Mouse (Mus musculus): Measurements from ENCODE around the gene Snrpa. TPM values are rescaled to one million over a fixed set of nuclear protein-coding genes. Genes with fewer than 3 reads are reported as not detected.

Snrpa gene
- 100 to 1,000 TPM in 1 of 2 experiments, 10 to 100 TPM in 1; 97.9 to 109 TPM for total RNA-seq (2023)

DNA sequence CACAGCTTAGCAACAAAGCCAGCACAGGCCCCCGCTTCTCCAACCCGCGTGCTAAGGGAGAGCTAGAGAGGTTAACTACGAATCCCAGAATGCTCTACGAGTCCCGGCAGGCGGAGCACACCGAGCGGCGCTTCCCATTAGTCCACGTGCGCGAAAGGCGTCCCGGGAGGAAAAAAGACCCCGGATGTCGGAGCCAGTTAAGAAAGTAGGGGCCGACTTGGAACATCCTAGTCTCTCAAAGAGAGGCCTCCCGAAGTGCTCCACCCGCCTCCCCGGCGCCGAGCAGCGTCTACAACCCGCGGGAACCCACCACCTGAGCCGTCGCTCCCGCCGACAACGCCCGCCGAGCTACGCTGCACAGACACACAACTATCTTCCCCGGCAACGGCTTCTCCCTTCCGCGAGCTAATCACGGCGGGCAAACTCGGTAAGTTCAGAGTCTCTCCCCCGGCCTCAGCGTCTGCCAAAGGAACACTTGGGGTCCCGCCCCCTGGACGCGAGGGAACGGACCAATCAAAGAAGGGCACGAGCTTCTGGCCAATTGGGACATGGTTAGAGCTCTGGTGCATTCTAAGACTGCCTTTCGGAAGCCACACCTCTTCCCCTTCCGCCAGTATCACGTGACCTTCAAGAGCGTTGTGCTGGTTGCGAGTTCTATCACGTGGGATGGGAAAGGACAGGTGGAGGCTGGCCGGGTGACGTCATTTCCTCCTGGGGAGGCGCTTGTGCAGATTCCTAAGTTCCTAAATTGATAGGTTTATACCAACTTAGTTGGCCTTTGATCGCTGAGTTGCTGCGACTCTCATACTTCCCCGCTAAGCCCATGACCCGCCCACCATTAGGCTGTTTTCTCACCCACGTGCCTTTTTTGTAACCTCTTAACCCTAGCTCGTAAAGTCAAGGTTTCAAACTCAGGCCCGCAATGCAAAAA, at the start of gene Snrpa, which contains the start of gene BC024978:
Snrpa (minus strand) TSS at position 591 of the 931 bp plus-strand sequence.
BC024978 (plus strand) TSS at position 101 of the 931 bp plus-strand sequence.

DNA sequence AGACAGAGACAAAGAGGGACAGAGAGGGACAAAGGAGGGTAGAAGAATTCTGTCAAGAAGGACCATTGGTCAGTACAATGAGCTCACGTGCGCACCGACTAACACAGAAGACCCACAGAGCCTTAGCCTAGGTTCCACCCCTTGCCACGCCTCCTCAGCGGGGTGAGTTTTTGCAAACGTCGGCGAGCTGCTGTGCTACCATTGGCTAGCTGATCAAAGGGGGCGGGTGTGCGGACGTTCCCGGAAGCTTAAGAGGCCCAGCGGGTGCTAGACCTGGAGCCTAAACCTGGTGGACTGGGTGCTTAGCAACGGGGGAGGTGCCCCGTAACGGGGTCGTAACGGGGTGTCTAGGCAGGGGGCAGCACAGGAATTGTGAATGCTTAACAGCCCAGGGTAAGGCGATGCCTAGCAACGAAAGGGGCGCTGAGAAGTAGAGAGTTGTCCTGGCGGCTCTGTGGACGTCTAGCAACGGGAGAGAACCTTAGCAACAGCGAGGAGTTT, 36.8 kb upstream of the Snrpa start, which contains the start of gene Coq8b:
Coq8b (plus strand) TSS at position 243 of the 501 bp plus-strand sequence.

DNA sequence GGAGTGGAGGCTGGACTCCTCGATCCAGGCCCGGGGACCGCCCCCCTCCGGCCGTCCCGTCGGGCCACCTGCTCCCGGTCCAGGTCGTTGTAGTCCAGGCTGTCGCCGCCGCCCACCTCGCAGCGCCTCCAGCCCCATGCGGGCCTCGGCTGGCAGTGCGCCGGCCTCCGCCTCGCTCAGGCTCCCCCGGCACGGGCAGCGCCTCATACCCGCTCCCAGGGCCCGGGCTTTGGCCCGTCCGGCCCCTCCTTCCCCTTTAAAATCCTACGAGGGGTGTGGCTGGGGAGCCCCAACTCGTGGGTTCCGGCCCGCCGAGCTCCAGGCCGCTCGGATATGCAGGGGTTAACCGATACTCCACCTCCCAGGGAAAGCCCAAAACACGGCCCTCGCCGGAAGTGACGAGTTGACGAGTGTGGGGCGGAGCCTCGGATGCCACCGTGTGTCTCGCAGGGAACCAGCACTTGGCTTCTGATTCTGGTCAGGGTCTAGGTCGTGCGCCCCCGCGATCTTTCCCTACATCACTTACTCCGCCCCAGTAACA, 32.3 kb upstream of the Snrpa start, which contains the start of gene Itpkc:
Itpkc (minus strand) TSS at position 381 of the 541 bp plus-strand sequence.

DNA sequence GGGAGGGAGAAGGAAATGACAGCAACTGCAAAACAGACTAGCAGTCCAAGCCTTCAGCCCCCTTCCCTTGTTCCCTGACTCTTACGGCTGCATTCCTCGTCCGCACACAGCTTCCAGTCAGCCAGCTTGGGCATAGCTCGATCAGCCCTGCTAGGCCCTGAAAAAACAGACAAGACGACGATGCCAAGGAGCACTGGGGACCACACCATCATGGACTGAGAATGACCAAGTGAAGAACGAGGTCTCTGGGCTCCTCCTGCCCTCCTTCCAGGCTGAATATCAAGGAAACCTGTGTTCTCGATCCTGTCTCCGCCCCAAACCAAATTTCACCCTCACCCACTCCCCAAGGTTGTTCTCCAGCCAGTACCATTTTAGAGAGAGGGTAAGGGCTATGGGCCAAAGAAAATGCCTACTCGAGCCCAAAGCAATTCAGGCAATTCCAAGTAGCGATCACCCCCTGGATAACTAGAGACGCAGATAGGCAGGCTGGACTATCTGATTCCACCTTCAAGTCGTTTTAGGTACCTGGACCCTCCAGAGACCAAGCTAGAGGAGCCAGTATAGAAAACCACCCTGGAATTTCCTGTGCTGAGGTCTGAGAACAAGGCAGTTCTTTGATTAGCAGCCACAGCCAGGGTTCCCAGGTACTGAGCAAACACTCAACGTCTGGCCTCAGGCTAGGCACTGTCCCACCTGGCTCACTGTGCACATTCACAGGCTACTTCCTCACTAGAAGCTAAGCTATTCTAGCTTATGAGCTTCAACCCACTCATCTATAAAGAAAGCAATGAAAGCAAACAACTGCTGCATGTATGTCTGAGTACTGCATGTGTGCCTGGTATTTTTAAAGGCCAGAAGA, 15.0 kb downstream of the Snrpa start, which contains the start of the genes Gm21983 and Mia:
Gm21983 (minus strand) TSS at position 250 of the 859 bp plus-strand sequence.
Mia (minus strand) TSS at position 321 of the 859 bp plus-strand sequence.

DNA sequence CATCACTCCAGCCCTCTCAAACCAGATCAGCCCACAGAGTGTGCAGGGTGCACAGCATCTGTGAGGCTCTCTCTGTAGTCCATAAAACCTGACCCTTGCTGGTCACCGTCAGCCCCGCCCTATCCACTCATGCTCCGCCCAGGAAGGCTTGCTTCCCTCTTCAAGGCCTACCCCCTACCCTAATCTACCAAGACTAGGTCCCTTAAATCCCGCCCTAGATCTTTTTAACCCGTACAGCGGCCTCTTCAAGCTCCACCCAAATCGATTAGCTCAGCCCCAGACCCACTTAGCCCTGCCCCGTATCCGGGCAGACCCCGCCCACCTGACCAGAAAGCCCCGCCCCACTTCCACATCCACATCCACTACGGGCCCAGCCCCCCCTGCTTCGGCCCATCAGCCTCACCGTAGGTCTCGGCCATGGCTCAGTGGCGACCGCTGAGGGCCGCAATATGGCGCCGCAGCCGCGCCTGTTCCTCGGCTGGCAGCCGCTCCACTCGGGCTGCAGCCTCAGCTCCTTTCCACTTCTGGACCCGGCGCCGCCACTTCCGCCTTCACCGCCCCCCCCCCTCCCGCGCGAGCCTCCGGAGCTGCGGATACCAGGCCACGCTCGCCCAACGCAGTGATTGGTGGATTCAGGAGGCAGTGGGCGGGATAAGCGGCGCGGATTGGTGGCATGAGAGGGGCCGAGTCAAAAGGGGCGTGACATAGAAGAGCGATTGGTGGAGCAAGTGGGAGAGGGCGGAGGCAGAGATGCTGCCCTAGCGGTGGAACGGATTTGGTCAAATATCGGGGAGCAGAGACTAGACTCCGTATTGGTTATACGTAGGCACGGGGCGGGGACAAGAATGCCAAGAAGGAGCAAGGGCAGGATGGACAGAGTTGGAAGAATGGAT, 17.5 kb downstream of the Snrpa start, which contains the start of gene Rab4b:
Rab4b (minus strand) TSS at position 573 of the 893 bp plus-strand sequence.

DNA sequence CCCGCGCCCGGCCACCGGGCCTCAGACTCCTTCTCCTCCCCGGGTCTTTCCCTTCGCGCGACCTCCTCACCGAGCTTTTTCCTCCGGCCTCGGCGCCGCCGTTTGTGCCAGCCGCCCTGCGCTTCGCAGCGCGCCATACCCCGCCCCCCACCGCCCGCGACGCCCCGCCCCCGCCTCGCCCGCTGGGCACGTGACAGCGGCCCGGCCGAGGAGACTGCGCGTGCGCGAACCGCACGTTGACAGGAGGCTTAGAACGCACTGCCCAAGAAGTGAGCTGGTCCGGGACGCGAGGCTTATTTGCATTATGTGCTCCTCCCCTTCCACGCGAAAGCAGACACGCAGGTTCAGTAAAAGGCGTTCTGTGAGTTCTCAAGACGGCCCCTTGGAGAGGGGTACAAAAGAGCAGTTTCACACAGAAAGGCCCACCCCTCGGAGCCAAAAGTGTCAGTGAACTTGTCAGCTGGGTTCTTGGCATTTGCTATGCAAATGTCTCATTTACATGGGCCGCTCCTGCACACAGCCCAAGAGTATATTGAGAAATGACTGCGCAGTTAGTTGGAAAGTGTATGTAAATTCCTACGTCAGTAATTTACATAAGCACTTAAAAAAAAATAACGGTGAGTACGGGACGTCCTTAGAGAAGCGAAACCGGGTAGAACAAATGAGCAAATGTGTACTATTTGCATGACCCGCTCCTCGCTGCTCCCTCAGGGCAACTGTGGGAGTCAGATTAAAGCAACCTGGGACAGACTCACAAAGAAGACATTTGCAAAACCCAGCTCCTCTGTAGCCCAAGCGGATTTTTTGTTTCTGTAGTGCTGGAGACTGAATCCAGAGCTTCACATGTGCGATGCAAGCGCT, 29.2 kb downstream of the Snrpa start, which contains the start of gene Egln2:
Egln2 (minus strand) TSS at position 189 of the 861 bp plus-strand sequence.

DNA sequence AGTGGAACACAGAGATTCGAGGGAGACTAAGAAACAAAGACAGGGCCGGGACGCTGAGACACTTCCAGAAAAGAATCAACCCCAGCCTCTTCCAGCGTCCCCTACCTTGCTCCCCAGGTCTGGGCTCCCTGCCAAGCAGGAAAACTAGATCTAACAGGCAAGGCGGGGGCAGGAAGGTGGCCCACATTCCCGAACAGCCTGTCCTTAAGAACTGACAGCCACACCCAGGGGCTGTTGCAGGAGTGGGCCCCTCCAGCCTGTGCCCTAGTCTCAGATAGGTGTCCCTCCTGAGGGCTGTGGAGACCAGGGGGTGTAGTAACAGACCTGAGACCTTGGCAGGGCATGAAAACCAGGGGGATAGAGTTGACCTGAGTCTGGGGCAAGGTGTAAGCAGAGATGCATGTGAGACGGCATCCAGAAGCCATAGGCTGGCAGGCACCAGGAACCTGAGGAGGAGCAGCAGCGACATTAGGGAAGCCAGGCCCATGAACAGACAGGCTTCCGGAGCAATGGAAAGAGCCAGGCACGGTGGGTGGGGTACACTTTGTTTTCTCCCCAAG, 42.8 kb downstream of the Snrpa start, which contains the start of gene Cyp2t4:
Cyp2t4 (plus strand) TSS at position 510 of the 560 bp plus-strand sequence.

Other genes with a start within 250 kb of the Snrpa start
- gene Cyp2a12, start 167.2 kb downstream of the Snrpa start, total RNA-seq (2023) = not detected
- gene Cyp2f2, start 76.4 kb downstream of the Snrpa start, total RNA-seq (2023) = not detected
- gene Cyp2t4, start 42.6 kb downstream of the Snrpa start, total RNA-seq (2023) = not detected
- 100 to 1,000 TPM; 176 to 183 TPM for gene Egln2, start 29.5 kb downstream of the Snrpa start, total RNA-seq (2023)
- gene Rab4b, start 17.4 kb downstream of the Snrpa start, total RNA-seq (2023) = 100 to 1,000 TPM; 173 to 179 TPM
- gene Gm21983, start 15.2 kb downstream of the Snrpa start, total RNA-seq (2023) = not detected
- gene Mia, start 15.1 kb downstream of the Snrpa start, total RNA-seq (2023) = not detected
- 10 to 100 TPM; 15.1 to 15.3 TPM for gene BC024978, start 490 bp downstream of the Snrpa start, total RNA-seq (2023)
- gene Itpkc, start 32.4 kb upstream of the Snrpa start, total RNA-seq (2023) = 10 to 100 TPM; 14.2 to 18.6 TPM
- 10 to 100 TPM; 24.5 to 31.5 TPM for gene Coq8b, start 36.8 kb upstream of the Snrpa start, total RNA-seq (2023)
- 1 to 10 TPM; 1.5 to 1.9 TPM for gene Numbl, start 62.2 kb upstream of the Snrpa start, total RNA-seq (2023)
- gene Ltbp4, start 141.4 kb upstream of the Snrpa start, total RNA-seq (2023) = 1 to 10 TPM; 1.3 to 2.4 TPM
- 100 to 1,000 TPM in 1 of 2 experiments, 10 to 100 TPM in 1; 98.2 to 102 TPM for gene Shkbp1, start 159.7 kb upstream of the Snrpa start, total RNA-seq (2023)
- gene Gm20479, start 161.1 kb upstream of the Snrpa start, total RNA-seq (2023) = 1 to 10 TPM in 1 of 2 experiments, not detected in 1; 5.0 TPM

All from B cell, adult 67 days (primary cell).